Mouse (Mus musculus) frontal cortex, postnatal 10 days (tissue): ENCODE measurements around the gene Tlr8.
"Not testable (repeated sequence)": the region's sequence is repeated elsewhere in the genome, so short reads cannot be mapped to it uniquely, and the experiment has no call there.

Source experiments
- DNase-seq, 2 experiments: peaks; one replicate each; pipeline ENCODE4 v3.0.0; 2022; ENCODE audit warnings: low spot score in 2 of 2, mixed read lengths in 1 of 2

Gene Tlr8

GRCm38 (mm10) chrX:167264086-167264485 lies at the start of gene Tlr8:
Gene Tlr8, minus strand, starts transcription at chrX:167264329.
- no peak for DNase-seq

GRCm38 (mm10) chrX:167302061-167302460 lies 37.9 kb upstream of the Tlr8 start:
- DNase-seq: not testable (repeated sequence)

- peak; percentile 13 to 62 for DNase-seq
These were observed 12.8 kb upstream of the Tlr8 start for GRCm38 (mm10) chrX:167276953-167277352.

- no peak for DNase-seq
These were observed 12.4 kb upstream of the Tlr8 start for GRCm38 (mm10) chrX:167276551-167276950.

GRCm38 (mm10) chrX:167263530-167263929 lies 599 bp downstream of the Tlr8 start:
- DNase-seq: no peak

- no peak for DNase-seq
These were observed 22.4 kb downstream of the Tlr8 start for GRCm38 (mm10) chrX:167241736-167242135.

- no peak for DNase-seq
These were observed 24.7 kb downstream of the Tlr8 start for GRCm38 (mm10) chrX:167239293-167239921.

GRCm38 (mm10) chrX:167233104-167233687 lies 30.9 kb downstream of the Tlr8 start:
- DNase-seq: peak in 1 of 2 experiments; percentile 64

GRCm38 (mm10) chrX:167231150-167231549 lies 33.0 kb downstream of the Tlr8 start:
- no peak for DNase-seq

GRCm38 (mm10) chrX:167229819-167230218 lies 34.3 kb downstream of the Tlr8 start:
- no peak for DNase-seq

- no peak for DNase-seq
These were observed 34.9 kb downstream of the Tlr8 start for GRCm38 (mm10) chrX:167229206-167229605.

GRCm38 (mm10) chrX:167227756-167228155 lies 36.4 kb downstream of the Tlr8 start:
- no peak for DNase-seq

- DNase-seq: no peak
These were observed 37.0 kb downstream of the Tlr8 start for GRCm38 (mm10) chrX:167227138-167227537.

- DNase-seq: no peak
These were observed 37.6 kb downstream of the Tlr8 start for GRCm38 (mm10) chrX:167226570-167226969.

- no peak for DNase-seq
These were observed 51.4 kb downstream of the Tlr8 start for GRCm38 (mm10) chrX:167212707-167213106.

- no peak for DNase-seq
These were observed 52.1 kb downstream of the Tlr8 start for GRCm38 (mm10) chrX:167211871-167212555.

- no peak for DNase-seq
These were observed 53.8 kb downstream of the Tlr8 start for GRCm38 (mm10) chrX:167210319-167210728.

- no peak for DNase-seq
These were observed 54.3 kb downstream of the Tlr8 start for GRCm38 (mm10) chrX:167209828-167210227.

- peak; percentile 68 to 80 for DNase-seq
These were observed 55.0 kb downstream of the Tlr8 start, which contains the start of gene Tmsb4x for GRCm38 (mm10) chrX:167208978-167209754. Gene Tmsb4x, minus strand, starts transcription at chrX:167209315.

- DNase-seq: no peak
These were observed 55.7 kb downstream of the Tlr8 start for GRCm38 (mm10) chrX:167208506-167208820.

- DNase-seq: no peak
These were observed 56.2 kb downstream of the Tlr8 start for GRCm38 (mm10) chrX:167207741-167208505.
